Mouse (Mus musculus) B cell, adult 62 days (primary cell): Measurements from ENCODE around the gene Ppm1k. TPM values are rescaled to one million over a fixed set of nuclear protein-coding genes. Genes with fewer than 3 reads are reported as not detected.

Experiments used
- total RNA-seq: library from RNA; stranded (reverse); gene quantifications from 4 replicates; pipeline ENCODE4 v1.2.4, GENCODE M21; 2023

The Ppm1k gene
- total RNA-seq, result 28.5 to 40.6 TPM (median 31.8 TPM) in 4 replicates

DNA sequence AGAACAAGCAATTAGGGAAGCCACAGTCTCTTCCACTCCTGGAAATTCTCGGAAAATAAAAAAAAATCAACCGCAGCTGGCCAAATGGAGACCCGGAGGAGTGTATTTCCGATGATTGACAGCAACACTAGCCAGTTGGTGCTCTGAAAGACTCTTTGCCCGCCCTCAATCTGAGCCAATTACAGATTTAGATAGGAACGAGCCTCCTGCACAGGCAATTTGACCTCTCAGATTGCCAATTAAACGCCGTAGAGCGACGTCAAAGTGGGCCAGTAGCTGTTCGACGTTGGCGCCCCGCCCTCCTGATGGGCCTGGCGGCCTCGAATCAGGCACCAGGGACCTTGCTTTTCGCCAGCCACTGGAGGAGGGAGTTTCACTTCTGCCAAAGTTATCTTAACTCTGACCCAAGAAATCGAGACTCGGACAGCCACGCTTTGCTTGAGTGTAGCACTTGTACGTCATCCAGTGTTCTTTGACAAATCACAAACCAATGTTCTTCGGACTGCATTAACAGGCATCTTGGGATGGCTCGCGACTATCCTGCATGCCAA is at the start of gene Ppm1k:
Gene Ppm1k, minus strand, starts transcription at position 83 of the 551 bp plus-strand sequence.

DNA sequence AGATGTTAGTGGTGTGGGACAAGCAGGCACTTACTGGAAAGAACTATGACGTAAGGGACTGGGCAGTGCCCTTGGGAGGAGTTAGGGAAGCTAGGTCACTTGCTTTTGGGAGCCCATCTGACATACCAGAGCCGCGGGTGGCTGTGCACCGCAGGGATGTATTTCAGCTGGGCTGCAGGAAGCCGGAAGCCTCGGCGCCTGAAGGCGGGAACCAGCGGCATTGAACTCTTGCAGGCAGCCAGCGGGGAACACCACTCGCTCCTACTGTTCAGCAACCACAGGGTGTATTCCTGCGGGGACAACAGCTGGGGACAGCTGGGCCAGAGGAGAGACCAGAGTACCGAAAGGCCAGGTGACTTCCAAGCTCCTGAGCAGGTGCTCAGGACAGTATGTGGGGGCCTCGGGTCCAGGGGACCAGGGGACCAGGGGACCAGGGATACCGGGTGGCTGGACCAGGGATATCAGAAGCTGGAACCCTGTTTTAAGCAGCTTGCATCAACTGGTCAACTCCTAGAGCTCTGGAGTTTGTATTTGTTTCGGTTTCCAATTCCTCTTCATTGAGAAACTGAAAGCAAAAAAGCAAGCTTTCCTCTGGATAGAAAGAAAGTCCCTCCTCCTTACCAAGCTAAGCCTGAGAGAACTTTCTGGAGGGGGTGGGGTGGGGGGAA is 45.7 kb upstream of the Ppm1k start, which contains the start of gene Herc6:
Gene Herc6, plus strand, starts transcription at position 120 of the 668 bp plus-strand sequence.

Other genes with a start within 250 kb of the Ppm1k start
- gene Vmn1r16, start 206.0 kb downstream of the Ppm1k start, total RNA-seq, result not detected in 4 replicates
- gene Vmn1r17, start 171.7 kb downstream of the Ppm1k start, total RNA-seq, result not detected in 4 replicates
- not detected in 4 replicates for gene Vmn1r18, start 139.7 kb downstream of the Ppm1k start, total RNA-seq
- not detected in 4 replicates for gene Vmn1r19, start 131.7 kb downstream of the Ppm1k start, total RNA-seq
- not detected in 4 replicates for gene Vmn1r20, start 106.5 kb downstream of the Ppm1k start, total RNA-seq
- gene Herc6, start 45.5 kb upstream of the Ppm1k start, total RNA-seq, result 20.4 to 36.7 TPM (median 24.4 TPM) in 4 replicates
- gene Pyurf, start 156.6 kb upstream of the Ppm1k start, total RNA-seq, result 4.2 to 5.2 TPM (median 5.1 TPM) in 4 replicates
- gene Lancl2, start 167.1 kb upstream of the Ppm1k start, total RNA-seq, result 7.8 to 10.2 TPM (median 8.4 TPM) in 4 replicates